Mouse (Mus musculus) monocyte, adult 5-6 weeks (primary cell): ENCODE measurements around the gene Adgrl3. TPM values are rescaled to one million over a fixed set of nuclear protein-coding genes. Genes with fewer than 3 reads are reported as not detected.
"Not testable (repeated sequence)": the region's sequence is repeated elsewhere in the genome, so short reads cannot be mapped to it uniquely, and the experiment has no call there.

Experiments used
- ATAC-seq: fragments of 153-309, 156-312 bp; replicated peaks from 2 replicates; pipeline ENCODE4 v1.8.0; 2017; ENCODE audit warnings: mild to moderate bottlenecking; ENCODE audit not compliant: low TSS enrichment, insufficient number of reproducible peaks, severe bottlenecking, poor library complexity, low FRiP score
- total RNA-seq: library from RNA; stranded (forward); fragments of 200-1000, 200-491, 200-594 nt; gene quantifications from 3 replicates; pipeline ENCODE4 v1.2.3, GENCODE M21; 2017

Adgrl3 gene
- total RNA-seq, 1 experiment from 2014 or later = 7.0 TPM

DNA sequence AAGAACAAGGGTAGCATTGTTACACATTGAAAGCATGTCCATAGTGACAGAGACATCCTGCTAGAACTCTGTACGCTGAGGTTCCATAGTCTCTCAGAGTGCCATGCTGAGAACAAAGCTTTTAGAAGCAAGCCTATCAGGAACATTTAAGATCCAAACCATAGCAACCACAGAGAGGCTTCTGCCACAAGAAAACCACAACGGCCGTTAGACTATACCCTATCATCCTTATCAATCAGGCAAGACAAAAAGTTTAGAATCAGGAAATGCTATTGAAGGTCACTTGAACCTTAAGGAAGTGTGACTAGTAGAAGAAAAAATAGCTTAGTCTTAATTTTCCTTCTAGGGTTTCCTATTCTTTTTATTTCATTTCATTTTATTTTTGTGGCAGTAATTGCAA lies 464.0 kb downstream of the Adgrl3 start:
- ATAC-seq = no peak

DNA sequence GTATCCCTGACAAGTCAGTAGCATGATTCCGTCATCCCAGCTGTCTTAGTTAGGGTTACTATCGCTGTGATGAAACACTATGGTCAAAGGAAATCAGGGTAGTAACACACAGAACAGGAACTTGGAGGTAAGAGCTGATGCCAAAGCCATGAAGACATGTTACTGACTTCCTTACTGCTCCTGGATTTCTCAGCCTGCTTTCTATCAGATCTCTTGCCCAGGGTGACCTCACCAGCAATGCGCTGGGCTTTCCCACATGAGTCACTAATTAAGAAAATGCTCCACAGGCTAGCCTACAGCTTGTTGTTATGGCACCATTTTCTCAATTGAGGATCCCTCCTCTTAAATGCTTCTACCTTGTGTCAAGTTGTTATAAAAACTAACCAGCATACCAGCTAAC lies 481.1 kb downstream of the Adgrl3 start:
- ATAC-seq = no peak

DNA sequence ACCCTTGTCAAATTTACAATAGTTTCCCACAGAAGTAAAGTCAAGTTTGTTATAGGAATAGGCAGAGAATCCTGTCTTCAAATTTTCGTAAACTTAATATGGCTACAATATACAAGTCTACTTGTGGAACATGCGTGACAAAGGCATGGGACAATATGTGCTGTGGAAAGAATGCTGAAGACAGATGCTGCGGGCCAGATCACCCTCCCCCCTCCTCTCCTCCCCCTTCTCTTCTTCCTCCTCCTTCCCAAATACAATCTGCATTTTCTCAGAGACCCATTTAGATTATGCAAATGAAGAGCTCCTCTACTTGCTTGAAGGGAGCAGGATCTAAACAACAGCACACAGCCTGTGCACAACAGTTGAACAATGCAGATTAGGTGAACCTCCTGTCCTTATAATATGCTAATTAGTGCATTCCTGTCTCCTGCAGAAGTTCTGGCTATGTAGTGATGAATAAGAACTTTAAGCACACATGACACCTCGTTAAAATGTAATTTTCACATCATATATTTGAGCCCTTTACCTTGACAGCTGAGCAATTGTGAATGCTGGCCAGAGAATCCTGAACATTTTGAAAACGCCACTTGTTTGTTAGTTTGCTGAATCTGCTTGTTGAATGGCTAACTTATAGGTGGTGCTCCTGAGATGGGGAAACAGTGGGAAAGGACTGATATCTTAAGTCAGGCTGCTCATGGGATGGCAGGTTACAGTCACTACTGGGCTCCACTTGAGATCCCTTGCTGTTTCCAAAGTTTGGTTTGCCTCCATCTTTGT lies 499.0 kb downstream of the Adgrl3 start:
- no peak for ATAC-seq

DNA sequence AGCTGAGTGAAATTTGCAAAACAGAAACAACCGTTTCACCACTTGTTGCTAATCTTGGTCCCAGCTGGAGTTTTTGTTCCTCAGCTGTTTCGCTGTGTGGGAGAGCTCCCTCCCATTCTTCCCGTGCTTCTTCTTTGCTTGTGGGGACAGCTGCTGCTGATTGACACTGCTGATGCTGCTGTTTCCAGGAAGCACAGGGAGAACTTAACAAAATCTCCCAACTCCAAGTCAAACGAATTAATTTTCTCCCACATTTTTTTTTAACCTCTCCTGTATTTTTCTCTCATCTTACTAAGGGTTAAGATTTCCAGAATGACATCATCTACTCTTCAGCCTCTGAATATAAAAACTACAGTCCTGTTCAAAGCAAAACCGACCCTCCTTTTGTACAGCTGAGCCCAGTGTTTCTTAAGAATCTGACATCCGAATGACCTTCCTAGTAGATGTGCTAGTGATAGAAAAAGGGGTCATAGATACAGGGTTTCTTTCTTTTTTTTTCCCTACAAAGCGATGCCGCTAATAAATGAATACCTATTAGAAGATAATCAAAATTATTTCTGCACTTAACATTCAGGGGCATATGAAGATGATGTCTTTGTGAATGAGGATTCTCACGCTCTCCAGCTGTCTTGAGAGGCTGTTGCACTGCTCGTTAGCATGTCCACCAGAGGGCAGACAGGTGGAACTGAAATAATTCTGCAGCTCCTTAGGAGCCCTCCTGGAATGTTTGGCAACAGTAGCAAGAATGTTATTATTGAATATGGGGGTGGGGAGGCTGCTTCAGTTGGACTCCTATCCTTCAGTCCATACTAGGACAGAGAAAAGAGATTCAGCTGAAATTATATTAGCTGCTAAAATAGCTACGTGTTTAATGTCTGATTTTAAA lies 499.8 kb downstream of the Adgrl3 start:
- ATAC-seq = no peak

DNA sequence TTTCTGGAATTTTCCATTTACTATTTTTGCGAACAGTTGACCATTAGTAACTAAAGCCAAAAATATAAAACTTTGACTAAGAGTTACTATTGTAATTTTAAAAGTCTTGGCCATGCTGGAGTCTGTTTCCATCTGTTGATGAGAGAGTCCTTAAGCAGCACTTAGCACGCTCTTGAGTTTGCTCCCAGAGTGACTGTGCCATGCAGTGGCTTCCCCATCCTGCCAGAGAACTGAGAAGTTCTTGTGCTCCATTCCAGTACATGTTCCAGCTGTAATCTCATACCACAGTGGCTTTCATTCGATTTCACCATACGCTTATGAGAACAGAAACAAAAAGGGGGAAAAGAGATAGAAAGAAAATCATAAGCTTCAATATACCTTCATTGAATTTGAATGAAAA lies 502.8 kb downstream of the Adgrl3 start:
- ATAC-seq = no peak

DNA sequence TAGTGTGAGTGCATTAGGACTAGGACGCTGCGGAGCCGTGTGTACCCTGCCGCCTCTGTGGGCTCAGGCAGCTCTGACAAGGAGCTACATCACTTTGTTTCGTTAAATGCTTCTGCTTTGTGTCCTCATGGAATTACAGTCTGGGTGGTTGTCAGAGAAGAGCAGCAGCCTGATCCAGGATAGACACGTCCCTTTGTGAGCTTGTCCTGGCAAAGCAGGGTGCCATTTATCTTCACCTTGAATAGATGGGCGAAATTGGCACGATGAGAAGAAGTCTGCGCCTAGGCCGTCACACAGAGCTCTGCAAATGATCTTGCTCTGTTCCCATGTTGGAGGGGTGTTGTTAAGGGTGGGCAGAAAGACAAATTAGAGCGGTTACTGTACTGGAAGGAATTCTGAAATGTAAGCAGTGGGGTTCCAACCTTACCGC lies 504.6 kb downstream of the Adgrl3 start:
- no peak for ATAC-seq

DNA sequence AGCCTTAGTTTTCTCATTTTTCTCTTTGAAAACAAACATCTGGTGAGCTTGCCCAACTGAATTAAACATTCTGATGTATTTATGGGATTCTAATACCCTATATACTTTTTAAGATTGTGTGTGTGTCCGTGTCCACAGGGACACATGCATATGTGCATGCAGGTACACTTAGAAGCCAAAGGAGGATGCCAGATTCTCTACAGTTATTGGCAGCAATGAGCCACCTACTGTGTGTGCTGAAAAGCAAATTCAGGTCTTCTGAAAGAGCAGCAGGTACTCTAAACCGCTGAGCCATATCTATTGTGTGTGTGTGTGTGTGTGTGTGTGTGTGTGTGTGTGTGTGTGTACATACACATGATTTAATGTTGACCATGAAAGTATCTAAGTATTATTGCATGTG lies 505.4 kb downstream of the Adgrl3 start:
- no peak for ATAC-seq

DNA sequence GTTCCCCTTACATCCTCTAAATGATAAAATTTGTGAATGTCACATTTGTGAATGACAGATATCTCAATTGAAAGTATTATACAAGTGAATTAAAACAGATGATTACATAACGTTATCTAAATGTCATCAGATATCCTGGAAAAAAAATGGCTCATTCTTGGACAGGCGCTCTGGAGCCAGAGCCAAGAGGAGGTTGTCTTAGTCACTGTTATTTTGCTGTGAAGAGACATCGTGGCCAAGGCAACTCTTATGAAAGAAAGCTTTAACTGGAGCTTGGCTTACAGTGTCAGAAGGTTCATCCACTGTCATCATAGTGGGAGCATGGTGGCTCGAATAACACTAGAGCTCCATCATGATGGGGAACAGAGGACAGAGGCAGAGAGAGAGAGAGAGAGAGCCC lies 511.7 kb downstream of the Adgrl3 start:
- ATAC-seq = no peak

DNA sequence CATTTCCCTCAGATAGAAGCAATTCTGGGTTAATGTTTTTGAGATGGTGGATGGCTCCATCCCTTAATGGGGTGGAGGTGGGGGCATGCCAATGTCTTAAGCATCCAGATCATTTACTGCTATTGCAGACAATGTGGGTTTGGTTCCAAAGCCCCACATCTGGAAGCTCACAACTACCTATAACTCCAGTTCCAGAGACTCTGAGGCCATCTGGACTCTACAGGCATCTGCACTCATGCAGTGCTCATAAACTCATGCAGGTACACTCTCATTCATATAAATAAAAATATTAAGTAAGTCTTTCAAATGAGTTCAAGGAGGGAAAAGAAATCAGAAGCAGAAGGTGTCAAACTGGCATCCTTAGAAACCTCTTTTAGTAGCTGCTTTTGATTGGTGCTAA lies 530.3 kb downstream of the Adgrl3 start:
- no peak for ATAC-seq

DNA sequence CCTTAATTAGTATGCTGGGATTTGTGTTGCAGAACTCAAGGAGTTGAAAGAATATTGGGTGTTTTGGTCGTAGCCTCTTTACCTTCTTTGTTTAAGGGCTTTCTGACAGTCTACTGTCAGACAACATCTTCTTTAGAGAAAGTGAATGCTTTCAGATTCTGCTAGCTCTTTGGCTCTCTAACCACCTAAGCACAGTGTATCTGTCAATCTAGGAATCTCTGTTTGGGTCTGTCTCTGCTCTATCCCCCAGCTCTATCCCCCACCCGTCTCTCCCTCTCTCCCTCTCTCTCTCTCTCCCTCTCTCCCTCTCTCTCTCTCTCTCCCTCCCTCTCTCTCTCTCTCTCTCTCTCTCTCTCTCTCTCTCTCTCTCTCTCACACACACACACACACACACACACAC lies 535.2 kb downstream of the Adgrl3 start:
- not testable (repeated sequence) for ATAC-seq

DNA sequence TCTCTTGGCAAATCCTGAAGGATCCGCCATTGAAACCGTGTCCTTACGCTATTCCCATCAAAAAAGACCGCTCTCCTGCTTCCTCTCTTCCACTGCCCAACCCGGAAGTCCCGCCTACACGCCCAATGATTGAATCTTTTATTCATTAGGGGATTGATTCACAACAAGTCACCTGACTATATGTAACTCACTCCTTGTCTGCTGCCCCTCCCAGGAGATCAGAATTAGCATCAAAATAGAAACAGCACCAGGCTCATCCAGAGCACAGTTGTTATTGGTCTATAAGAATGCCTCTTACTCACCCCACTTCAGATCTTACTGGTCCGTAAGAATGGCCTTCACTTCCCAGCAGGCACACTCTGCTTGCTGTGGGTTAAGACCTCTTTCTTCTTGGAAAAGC lies 536.1 kb downstream of the Adgrl3 start:
- ATAC-seq = no peak

DNA sequence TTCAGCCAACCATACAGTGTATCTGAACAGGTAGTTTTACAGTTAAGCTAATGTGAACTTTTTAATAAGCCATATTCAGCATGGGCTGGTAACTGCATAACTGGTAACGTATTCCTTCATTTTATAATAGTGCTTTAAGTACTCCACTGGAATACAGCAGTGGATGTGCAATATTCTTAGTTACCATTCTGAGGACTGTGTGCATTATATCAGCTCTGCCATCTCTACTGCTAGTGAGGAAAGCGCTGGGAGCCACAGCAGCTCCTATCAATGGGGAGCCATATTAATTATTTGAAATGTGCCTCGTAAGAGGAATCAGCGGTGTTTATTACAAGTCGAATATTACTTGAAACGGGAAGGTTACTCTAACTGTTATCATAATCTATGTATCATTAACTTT lies 539.0 kb downstream of the Adgrl3 start:
- no peak for ATAC-seq

DNA sequence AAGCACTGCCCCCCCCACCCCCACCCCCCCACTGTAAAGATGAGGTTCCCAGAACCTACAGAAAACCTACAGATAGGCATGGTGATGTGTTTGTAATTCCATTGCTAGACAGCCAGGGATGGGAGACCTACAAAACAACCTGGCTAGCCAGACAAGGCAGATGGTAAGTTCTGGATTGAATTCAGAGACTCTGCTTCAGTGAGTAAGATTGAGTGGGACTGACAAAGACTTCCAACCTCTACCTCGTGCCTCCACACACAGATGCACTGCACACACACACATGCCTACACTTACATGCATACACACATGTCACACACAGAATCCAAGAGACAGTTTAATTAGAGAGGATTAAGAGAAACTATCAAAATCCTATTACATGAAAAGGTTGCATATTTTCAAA lies 544.4 kb downstream of the Adgrl3 start:
- no peak for ATAC-seq

DNA sequence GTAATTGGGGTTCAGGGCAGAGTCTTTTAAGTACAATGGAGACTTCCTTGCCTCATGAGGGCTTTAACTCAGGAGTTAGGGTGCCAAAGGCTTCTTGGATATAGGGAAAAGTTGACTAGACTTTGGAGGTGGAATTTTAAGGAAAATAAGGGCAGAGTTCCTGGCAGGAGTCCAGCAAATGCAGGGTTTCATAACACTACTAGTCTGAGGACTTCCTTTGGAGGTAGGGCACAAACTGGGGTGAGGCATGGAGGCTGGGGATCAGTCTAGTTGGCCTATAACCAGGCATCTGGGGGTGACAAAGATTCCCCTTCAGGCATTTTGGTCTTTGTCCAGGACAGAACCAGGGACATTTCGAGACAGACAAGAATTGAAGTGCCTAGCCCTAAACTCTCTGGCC lies 546.6 kb downstream of the Adgrl3 start:
- ATAC-seq = no peak

DNA sequence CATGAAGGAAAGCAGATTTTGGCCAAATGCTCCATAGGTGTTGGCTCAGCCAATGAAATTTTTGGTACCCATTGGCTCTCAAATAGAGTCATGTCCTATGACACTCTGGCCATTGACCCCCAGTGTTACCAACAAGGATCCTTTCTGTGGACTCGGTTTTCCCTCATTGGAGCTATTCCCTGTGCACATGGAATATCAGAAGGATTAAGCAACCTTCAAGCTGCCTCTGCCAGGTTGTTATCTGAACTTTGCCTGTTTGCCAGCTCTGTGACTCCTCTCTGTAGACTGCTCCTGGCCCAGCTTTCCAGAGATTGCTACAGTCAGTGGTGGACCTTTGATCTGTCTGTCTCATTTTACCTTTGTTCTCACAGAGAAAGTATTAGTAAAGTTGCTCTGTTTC lies 548.8 kb downstream of the Adgrl3 start:
- no peak for ATAC-seq

DNA sequence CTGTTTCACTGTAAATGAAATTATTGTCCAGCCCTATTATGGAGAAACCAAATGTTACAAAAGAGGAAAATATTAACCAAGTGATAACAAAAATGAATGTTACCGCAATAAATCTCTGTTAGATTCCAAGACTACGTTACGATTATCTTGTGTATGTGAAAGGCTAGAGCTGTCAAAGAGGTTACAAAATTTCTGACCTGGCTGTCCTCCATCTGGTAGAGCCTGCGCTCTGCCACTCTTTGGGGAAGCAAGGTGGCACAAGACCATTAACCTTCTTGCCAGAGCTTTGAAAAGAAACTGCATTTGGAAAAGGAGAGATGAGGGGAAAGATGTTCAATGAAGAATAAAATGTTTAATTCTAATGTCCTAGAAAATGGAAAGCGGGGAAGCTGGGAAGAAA lies 562.9 kb downstream of the Adgrl3 start:
- ATAC-seq = no peak

DNA sequence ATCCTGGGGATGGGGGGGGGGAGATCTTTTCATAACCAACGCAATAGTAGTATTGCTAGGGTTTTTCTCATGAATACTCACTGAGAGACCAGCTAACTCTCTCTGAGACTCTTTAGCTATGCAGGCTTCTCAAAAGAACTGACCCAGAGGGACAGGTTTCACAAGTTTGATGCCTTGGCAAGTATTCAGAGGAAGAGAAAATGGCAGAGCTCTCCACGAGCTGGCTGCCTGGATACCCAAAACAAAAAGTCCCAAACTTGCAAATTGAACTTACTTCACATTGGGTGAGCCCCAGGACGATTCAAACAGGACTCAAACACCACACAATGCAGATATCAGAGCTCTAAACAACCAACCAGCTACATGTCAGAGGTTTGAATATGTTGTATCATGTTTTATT lies 563.5 kb downstream of the Adgrl3 start:
- no peak for ATAC-seq

DNA sequence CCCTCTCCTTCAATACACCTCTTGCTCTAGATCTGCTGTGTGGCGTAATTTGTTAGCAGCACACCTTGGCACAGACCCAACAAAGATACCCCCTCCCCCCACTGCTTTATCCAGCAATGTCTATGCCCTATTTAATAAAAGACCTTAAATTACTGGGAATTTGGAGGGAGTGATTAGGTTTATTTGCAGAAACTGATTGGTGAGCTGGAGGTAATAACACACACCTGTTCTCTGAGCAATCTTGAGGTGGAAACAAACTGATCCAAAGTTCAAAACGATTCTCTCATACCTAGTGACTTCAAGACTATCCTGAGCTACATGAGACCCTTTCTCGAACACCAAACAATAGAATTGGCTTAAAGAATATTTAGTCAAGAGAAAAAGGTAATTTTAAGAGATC lies 565.0 kb downstream of the Adgrl3 start:
- no peak for ATAC-seq

DNA sequence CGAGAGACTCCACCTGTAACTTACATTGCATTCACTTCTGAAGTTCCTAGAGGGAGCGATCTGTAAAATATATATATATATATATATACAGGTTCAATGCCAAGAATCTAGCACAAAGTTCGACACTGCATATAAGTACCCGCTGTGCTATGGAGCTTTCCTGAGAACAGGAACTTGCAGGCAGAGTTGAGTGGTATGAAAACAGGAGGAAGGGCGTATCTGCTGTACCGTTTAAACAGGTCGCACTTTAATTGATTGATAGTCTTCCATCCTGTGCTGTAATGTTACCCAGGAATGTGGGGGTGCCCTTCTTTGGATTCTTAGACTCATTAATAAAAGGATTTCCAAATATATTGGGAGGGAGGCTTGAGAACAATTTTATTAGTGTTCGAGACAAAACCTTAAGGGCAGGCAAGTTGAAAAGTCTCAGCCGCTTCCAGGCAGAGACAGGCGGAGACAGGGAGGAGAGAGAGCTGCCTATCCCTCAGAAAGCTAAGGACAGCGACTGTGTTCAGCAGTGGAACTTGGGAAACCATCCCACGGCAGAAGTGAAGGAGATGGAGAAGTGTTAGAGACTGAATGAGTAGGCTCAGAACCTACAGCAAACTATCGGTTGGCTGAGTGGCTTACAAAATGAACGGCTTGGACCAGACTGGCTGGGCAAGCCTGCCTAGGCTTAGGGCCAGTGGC lies 570.2 kb downstream of the Adgrl3 start:
- ATAC-seq = no peak

DNA sequence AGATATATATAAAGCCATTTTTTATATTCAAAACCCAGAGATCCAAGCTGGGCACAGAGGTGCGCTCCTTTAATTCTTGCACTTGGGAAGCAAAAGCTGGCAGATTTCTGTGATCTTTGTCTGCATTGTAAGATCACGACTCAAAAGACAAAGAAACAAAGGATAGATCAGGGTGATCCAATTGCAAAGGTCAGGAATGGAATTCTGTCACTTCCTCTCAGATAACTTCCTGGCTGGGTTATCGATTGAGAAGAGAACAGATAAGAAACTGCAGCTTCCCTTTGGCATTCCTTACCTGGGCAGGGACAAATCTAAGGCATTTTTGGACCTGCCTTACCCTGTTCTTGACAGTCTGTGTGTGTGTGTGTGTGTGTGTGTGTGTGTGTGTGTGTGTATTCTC lies 571.5 kb downstream of the Adgrl3 start:
- ATAC-seq = no peak
